Mouse (Mus musculus) intestine, postnatal 0 days (tissue): ENCODE data around the gene Kirrel2. TPM values are rescaled to one million over a fixed set of nuclear protein-coding genes. Genes with fewer than 3 reads are reported as not detected.

Source experiments
- ATAC-seq: fragments of 200-750 bp; cut with Nextera tagmentation; 2 replicates; pipeline ENCODE4 v1.8.0; 2017; ENCODE audit warnings: mild to moderate bottlenecking, moderate TSS enrichment, moderate library complexity
- H3K27ac ChIP-seq: fragments of 300-500 bp; sonication (generic); 2 replicates; pipeline ENCODE4 v1.5.1; 2014; ENCODE audit warnings: mild to moderate bottlenecking, low read depth, low read length, moderate library complexity
- H3K27me3 ChIP-seq: fragments of 300-500 bp; sonication (generic); replicated peaks from 2 replicates; pipeline ENCODE4 v1.6.1; 2014; ENCODE audit warnings: low read length, mixed read lengths; ENCODE audit not compliant: control insufficient read depth, insufficient read depth
- H3K36me3 ChIP-seq: fragments of 300-500 bp; sonication (generic); 2 replicates; pipeline ENCODE4 v1.6.1; 2014; ENCODE audit warnings: mild to moderate bottlenecking, moderate library complexity; ENCODE audit not compliant: control insufficient read depth, insufficient read depth
- H3K4me1 ChIP-seq: fragments of 300-500 bp; sonication (generic); replicated peaks from 2 replicates; pipeline ENCODE4 v1.6.1; 2014; ENCODE audit warnings: antibody characterized with exemption, low read length, mixed read lengths; ENCODE audit not compliant: control insufficient read depth, insufficient read depth
- H3K4me2 ChIP-seq: fragments of 300-500 bp; sonication (generic); replicated peaks from 2 replicates; pipeline ENCODE4 v1.6.1; 2014; ENCODE audit warnings: low read depth, mild to moderate bottlenecking, moderate library complexity
- H3K4me3 ChIP-seq: fragments of 300-500 bp; sonication (generic); 2 replicates; pipeline ENCODE4 v1.5.1; 2014; ENCODE audit warnings: low read depth, low read length
- H3K9ac ChIP-seq: fragments of 300-500 bp; sonication (generic); 2 replicates; pipeline ENCODE4 v1.6.1; 2014; ENCODE audit warnings: mild to moderate bottlenecking, low read depth, low read length
- H3K9me3 ChIP-seq: fragments of 300-500 bp; sonication (generic); 2 replicates; pipeline ENCODE4 v1.6.1; 2016; ENCODE audit warnings: mixed run types; ENCODE audit not compliant: control insufficient read depth
- CTCF ChIP-seq: sonication (generic); IDR thresholded peaks from 2 replicates; pipeline ENCODE4 v1.5.1; 2016; ENCODE audit warnings: low read depth, mild to moderate bottlenecking, control low read depth, antibody characterized with exemption, moderate library complexity
- WGBS: fragments of 180-500 bp; shearing (Covaris S2); extraction: QIAGEN DNeasy Blood & Tissue Kit; methylation state at CpG from one replicate; pipeline ENCODE4 v1.1.7; 2014; 5-methylcytosine and 5-hydroxymethylcytosine counted together
- polyA plus RNA-seq: library from polyadenylated mRNA; unstranded; fragments of >200 nt; fragmentation: Nextera tagmentation; extraction: Ambion mirVana; gene quantifications from 2 replicates; pipeline ENCODE4 v1.2.1, GENCODE M21; 2015

Kirrel2 gene
- polyA plus RNA-seq, 1 experiment from 2014 or later, result 0.08 TPM

DNA sequence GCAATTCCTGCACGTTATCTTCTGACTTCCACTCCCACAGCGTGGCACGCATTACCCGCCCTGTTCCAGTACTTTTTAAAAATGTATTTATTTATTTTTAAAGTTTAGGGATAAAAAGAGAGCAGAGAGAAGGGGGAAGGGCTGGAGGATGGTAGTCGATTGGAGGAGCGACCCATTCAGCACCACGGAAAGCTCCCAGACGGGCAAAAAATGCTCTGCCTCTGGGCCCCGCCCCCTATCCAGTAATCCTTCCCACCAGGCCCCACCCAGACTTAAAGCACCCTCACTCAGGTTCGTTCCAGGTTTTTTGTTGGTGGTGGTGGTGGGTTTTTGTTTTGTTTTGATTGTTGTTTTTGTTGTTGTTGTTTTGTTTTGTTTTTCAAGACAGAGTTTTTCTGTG, 23.3 kb downstream of the Kirrel2 start:
- no peak overlapping the region for H3K4me2 ChIP-seq
- no peak for ATAC-seq
- H3K36me3 ChIP-seq, result no peaks in the 10 kb centered on the region
- no peak overlapping the region for H3K9ac ChIP-seq
- TF ChIP-seq CTCF, result no peak
- WGBS, result 2% methylated on average over 10 of the region's 10 CpGs
- no peak overlapping the region for H3K27ac ChIP-seq
- no peaks in the 10 kb centered on the region for H3K4me1 ChIP-seq
- no peaks in the 10 kb centered on the region for H3K9me3 ChIP-seq
- no peak overlapping the region for H3K4me3 ChIP-seq
- H3K27me3 ChIP-seq, result no peaks in the 10 kb centered on the region

- H3K9ac ChIP-seq, result no peak overlapping the region
- no peaks in the 10 kb centered on the region for H3K9me3 ChIP-seq
- H3K27ac ChIP-seq, result no peak overlapping the region
- TF ChIP-seq CTCF, result peak; percentile 80
- H3K4me1 ChIP-seq, result no peaks in the 10 kb centered on the region
- no peak overlapping the region for H3K4me3 ChIP-seq
- no peaks in the 10 kb centered on the region for H3K27me3 ChIP-seq
- 17% methylated on average over 3 of the region's 3 CpGs for WGBS
- no peak overlapping the region for H3K4me2 ChIP-seq
- peaks cover 11% of the 10 kb centered on the region; the same call in 1 of the 2 replicates for H3K36me3 ChIP-seq
- ATAC-seq, result no peak
These were observed 25.7 kb downstream of the Kirrel2 start for GRCm38 (mm10) chr7:30431793-30432192.

DNA sequence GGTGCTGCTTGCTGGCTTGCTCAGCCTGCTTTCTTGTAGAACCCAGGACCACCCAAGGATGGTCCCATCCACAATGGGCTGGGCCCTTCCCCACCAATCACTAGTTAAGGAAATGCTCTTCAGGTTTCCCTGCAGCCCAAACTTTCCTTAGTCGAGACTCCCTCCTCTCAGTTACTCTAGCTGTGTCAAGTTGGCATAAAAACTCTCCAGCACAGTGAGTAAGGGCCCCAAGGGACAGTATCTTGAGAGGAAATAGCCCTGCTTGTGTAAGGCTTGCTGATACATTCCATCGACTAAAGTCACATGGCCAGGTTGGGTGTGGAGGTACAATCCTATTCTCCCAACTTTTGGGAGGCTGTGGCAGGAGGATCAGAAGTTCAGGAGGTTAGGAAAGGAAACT, 27.3 kb downstream of the Kirrel2 start:
- WGBS, result 33% methylated on average over 2 of the region's 2 CpGs
- H3K4me2 ChIP-seq, result no peak overlapping the region
- ATAC-seq, result no peak
- no peak overlapping the region for H3K4me3 ChIP-seq
- no peaks in the 10 kb centered on the region for H3K9me3 ChIP-seq
- H3K4me1 ChIP-seq, result no peaks in the 10 kb centered on the region
- no peak overlapping the region for H3K9ac ChIP-seq
- peaks cover 22% of the 10 kb centered on the region; the same call in 1 of the 2 replicates for H3K36me3 ChIP-seq
- no peak overlapping the region for H3K27ac ChIP-seq
- TF ChIP-seq CTCF, result no peak
- H3K27me3 ChIP-seq, result no peaks in the 10 kb centered on the region

- no peak overlapping the region for H3K4me2 ChIP-seq
- H3K4me1 ChIP-seq, result no peaks in the 10 kb centered on the region
- H3K27me3 ChIP-seq, result no peaks in the 10 kb centered on the region
- H3K9ac ChIP-seq, result no peak overlapping the region
- H3K27ac ChIP-seq, result no peak overlapping the region
- peaks cover 25% of the 10 kb centered on the region; the same call in 1 of the 2 replicates for H3K36me3 ChIP-seq
- TF ChIP-seq CTCF, result no peak
- H3K9me3 ChIP-seq, result no peaks in the 10 kb centered on the region
- ATAC-seq, result no peak
- H3K4me3 ChIP-seq, result no peak overlapping the region
These were observed 28.2 kb downstream of the Kirrel2 start for GRCm38 (mm10) chr7:30429327-30429726.

GRCm38 (mm10) chr7:30423071-30423641, 34.3 kb downstream of the Kirrel2 start:
- WGBS, result 29% methylated on average over 23 of the region's 23 CpGs
- Histone ChIP-seq H3K4me2 (peak overlapping the region; percentile 94), H3K4me1 (peaks cover 5% of the 10 kb centered on the region; the same call in 1 of the 2 replicates), H3K9me3 (no peaks in the 10 kb centered on the region), H3K36me3 (peaks cover 24% of the 10 kb centered on the region; the same call in 1 of the 2 replicates), H3K27ac (peak overlapping the region; percentile 37), H3K27me3 (no peaks in the 10 kb centered on the region), H3K9ac (peak overlapping the region; percentile 35), H3K4me3 (peak overlapping the region; percentile 38)
- TF ChIP-seq CTCF, result no peak
- ATAC-seq, result no peak

DNA sequence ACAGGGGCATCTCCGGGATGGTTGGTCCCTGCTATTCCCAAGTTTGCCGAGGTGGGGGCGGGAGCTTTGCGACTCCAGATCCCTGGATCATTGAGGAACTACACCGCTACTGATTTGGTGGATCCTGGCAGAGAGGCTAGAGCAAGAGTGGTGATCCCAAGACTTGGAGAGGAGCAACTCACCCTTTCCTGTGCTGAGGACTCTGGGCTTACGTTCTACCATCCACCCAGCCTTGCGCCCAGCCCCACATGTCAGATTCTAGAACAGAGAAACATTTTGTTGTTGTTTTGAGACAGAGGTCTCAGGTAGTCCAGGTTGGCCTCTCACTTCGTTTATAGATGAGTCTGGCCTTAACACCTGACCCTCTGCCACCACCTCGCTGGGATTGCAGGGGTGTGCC, 34.9 kb downstream of the Kirrel2 start:
- no peaks in the 10 kb centered on the region for H3K9me3 ChIP-seq
- peaks cover 5% of the 10 kb centered on the region; the same call in 1 of the 2 replicates for H3K4me1 ChIP-seq
- peak overlapping the region; percentile 94 for H3K4me2 ChIP-seq
- peak overlapping the region; percentile 37 for H3K27ac ChIP-seq
- 0 out of 2 replicates have a peak, but pooled peaks have one; percentile 1 for ATAC-seq
- H3K27me3 ChIP-seq, result no peaks in the 10 kb centered on the region
- 7% methylated on average over 9 of the region's 9 CpGs for WGBS
- TF ChIP-seq CTCF, result no peak
- peak overlapping the region; percentile 38 for H3K4me3 ChIP-seq
- peak overlapping the region; percentile 35 for H3K9ac ChIP-seq
- H3K36me3 ChIP-seq, result peaks cover 24% of the 10 kb centered on the region; the same call in 1 of the 2 replicates
